Mouse (Mus musculus) lung, adult 2 months (tissue): ENCODE data around the gene Lypd8. TPM values are rescaled to one million over a fixed set of nuclear protein-coding genes. Genes with fewer than 3 reads are reported as not detected.

Experiments used
- DNase-seq: peaks from one replicate; pipeline ENCODE4 v3.0.0; 2022
- H3K4me1 ChIP-seq: fragments of 200-500 bp; 2 replicates; pipeline ENCODE4 v1.6.1; 2011; ENCODE audit warnings: low read length; ENCODE audit not compliant: control insufficient read depth, insufficient read depth
- H3K4me3 ChIP-seq: fragments of 200-500 bp; replicated peaks from 2 replicates; pipeline ENCODE3; 2011; ENCODE audit warnings: low read depth, mild to moderate bottlenecking, control low read depth, low read length; ENCODE audit errors: extremely low read depth
- CTCF ChIP-seq: fragments of 200-500 bp; IDR thresholded peaks from 2 replicates; pipeline ENCODE4 v1.5.1; 2011; ENCODE audit warnings: mild to moderate bottlenecking, low read length, control low read depth; ENCODE audit not compliant: insufficient read depth
- POLR2A ChIP-seq: fragments of 200-500 bp; IDR thresholded peaks from 2 replicates; pipeline ENCODE4 v1.6.1; 2011; ENCODE audit warnings: low read depth, mild to moderate bottlenecking, control low read depth, low read length, borderline replicate concordance; ENCODE audit errors: extremely low read depth
- WGBS: fragments of 180-500 bp; shearing (Covaris S2); methylation state at CpG from one replicate; pipeline ENCODE4 v1.1.7; 2018; 5-methylcytosine and 5-hydroxymethylcytosine counted together
- polyA plus RNA-seq: library from polyadenylated mRNA; depleted of rRNA; stranded (reverse); fragments of >200 nt; gene quantifications from 2 replicates; pipeline ENCODE4 v1.2.3, GENCODE M21; 2012; rRNA removed

Gene Lypd8
- polyA plus RNA-seq, 1 experiment: 0.71 TPM

DNA sequence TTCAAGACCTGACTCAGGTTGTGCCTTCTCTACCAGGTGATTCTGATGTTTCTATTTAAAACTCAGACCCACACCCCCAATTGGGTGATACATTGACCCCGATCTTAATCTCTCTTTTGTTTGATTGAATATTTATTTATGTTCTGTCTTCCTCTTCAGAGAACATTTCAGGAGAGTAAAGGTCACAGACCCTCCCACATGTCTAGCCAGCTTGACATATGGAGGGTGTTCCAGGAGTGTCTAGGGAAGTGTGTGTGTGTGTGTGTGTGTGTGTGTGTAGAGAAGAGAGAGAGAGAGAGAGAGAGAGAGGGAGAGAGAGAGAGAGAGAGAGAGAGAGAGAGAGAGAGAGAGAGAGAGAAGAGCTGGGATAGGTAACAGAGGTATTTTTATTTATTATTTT lies 1.2 kb upstream of the Lypd8 start:
- no peak overlapping the region for H3K4me3 ChIP-seq
- 18% methylated on average over 1 of the region's 1 CpGs for WGBS
- no peak for DNase-seq

DNA sequence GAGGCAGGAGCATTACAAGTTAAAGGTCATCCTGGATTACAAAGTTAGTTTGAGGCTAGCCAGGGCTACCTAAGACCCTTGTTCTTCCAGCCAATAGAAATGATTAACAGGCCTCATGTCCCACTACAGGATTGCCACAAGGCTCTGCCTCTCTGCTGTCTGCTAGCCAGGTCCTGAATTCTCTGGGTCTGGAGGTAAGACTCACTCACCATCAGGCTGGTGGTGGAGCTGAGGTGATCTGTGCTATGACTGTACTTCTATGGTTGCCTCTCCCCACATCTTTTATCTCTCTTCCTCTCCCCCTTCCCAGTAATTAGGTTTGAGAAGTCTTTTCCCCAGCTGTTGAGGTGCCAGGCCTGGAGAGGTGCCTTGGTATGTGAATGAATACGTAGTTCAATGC lies 673 bp downstream of the Lypd8 start:
- 68% methylated on average over 1 of the region's 1 CpGs for WGBS
- TF ChIP-seq POLR2A (no peak), CTCF (no peak)
- H3K4me3 ChIP-seq: no peak overlapping the region
- no peaks in the 10 kb centered on the region for H3K4me1 ChIP-seq
- DNase-seq: no peak

More for the DNA sequence above, 1.2 kb upstream of the Lypd8 start:
- TF ChIP-seq CTCF: no peak
- TF ChIP-seq POLR2A: no peak
- no peaks in the 10 kb centered on the region for H3K4me1 ChIP-seq

DNA sequence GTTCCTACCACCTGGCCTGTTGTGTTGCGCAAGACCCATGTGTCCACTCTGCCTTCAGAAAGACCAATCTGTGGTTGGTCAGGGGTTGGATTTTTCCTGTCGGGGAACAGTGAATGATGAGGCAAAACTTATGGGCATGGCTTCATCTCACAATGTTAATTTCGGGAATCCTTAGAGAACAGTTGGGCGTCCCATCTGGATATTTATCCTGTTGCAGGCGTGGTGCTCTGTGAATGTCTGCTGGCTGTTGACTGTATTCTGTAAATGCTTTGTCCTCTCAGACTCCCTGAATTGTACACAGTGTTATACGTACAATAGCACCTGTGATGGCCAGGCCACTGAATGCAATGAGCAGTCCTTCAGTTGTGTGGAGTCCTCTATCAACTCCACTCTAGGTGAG lies 3.6 kb downstream of the Lypd8 start:
- 88% methylated on average over 6 of the region's 6 CpGs for WGBS
- Histone ChIP-seq H3K4me1 (no peaks in the 10 kb centered on the region), H3K4me3 (no peak overlapping the region)
- no peak for DNase-seq
- no peak for TF ChIP-seq CTCF
- no peak for TF ChIP-seq POLR2A

- no peak for DNase-seq
- no peaks in the 10 kb centered on the region for H3K4me1 ChIP-seq
- no peak overlapping the region for H3K4me3 ChIP-seq
- TF ChIP-seq CTCF (no peak), POLR2A (no peak)
- 60% methylated on average over 6 of the region's 6 CpGs for WGBS
Observed at GRCm38 (mm10) chr11:58399985-58400645, 21.3 kb downstream of the Lypd8 start.

- no peak for TF ChIP-seq CTCF
- no peak for TF ChIP-seq POLR2A
- Histone ChIP-seq H3K4me3 (no peak overlapping the region), H3K4me1 (no peaks in the 10 kb centered on the region)
- no peak for DNase-seq
- 58% methylated on average over 5 of the region's 5 CpGs for WGBS
Observed at GRCm38 (mm10) chr11:58400655-58401054, 21.8 kb downstream of the Lypd8 start.

GRCm38 (mm10) chr11:58408066-58408465 lies 29.2 kb downstream of the Lypd8 start:
- no peak for TF ChIP-seq POLR2A
- no peak for DNase-seq
- 59% methylated on average over 3 of the region's 3 CpGs for WGBS
- Histone ChIP-seq H3K4me3 (no peak overlapping the region), H3K4me1 (no peaks in the 10 kb centered on the region)

DNA sequence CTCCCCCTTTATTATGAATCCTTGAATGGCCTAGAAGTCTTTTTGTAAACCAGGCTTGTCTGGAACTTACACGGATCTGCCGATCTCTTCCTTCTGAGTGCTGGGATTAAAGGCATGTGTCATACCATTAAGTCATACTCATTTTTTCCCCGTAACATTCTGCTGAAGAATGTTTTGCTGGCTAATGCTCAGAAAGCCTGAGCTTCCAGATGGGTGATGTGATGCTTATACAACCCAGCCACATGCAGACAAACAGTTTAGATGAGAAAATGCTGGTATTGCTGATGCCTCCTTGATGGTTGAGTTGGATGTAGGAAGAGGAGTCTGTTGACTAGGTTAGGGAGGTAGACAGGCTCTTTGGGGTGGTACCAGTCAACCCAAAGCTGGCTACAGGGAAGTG lies 39.5 kb downstream of the Lypd8 start:
- TF ChIP-seq POLR2A: no peak
- TF ChIP-seq CTCF: no peak
- H3K4me1 ChIP-seq: no peaks in the 10 kb centered on the region
- no peak overlapping the region for H3K4me3 ChIP-seq
- 65% methylated on average over 3 of the region's 3 CpGs for WGBS
- DNase-seq: no peak

- Histone ChIP-seq H3K4me1 (no peaks in the 10 kb centered on the region), H3K4me3 (no peak within 1 kb of the TSS)
- TF ChIP-seq CTCF (no peak), POLR2A (no peak)
- 27% methylated on average over 1 of the region's 1 CpGs for WGBS
- DNase-seq: no peak
Observed at GRCm38 (mm10) chr11:58420815-58421214, 42.0 kb downstream of the Lypd8 start, which contains the start of gene 1810065E05Rik. Gene 1810065E05Rik (plus strand): TSS chr11:58421111.

DNA sequence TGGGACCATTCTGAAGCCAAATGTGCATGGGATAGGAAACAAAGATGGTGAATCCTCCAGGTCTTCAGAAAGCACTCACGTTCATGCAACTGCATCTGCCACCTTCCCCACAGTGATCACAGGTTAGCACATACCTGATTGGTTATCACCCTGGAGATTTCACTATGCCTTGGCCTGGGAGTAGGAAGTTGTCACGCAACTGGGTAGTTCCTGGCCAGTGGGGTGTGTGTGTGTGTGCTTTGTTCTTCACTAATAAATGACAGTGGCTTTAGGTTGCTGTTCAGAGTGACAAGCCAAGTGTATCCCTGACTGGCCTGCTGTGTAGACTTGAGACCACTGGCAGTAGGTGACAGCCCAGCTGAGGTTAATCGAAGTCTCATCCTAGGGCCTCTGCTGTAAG lies 53.4 kb downstream of the Lypd8 start, which contains the start of gene Gm12253:
TSS of gene Gm12253 (plus strand) at position 301 of the 400 bp plus-strand sequence.
- H3K4me1 ChIP-seq: no peaks in the 10 kb centered on the region
- TF ChIP-seq CTCF (no peak), POLR2A (no peak)
- no peak within 1 kb of the TSS for H3K4me3 ChIP-seq
- 79% methylated on average over 3 of the region's 3 CpGs for WGBS
- no peak for DNase-seq

DNA sequence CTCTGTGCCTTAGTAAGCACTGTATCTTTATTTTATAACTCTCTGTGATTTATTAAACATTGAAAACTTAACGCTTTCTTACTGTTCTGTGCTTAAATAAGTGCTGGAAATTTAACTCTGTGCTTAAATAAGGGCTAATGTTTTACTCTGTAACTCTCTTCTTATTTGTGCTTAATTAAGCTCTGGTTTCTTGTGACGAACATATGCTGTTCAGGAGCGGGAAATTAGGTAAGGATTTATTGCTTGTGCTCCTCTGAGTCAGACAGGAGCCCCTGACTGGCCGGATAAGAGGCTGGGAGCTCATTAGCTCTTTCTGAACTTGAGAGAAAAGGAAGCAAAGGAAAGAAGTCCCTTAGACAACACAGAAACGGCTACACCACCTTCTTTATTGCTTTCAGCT lies 59.0 kb downstream of the Lypd8 start:
- 43% methylated on average over 5 of the region's 5 CpGs for WGBS
- no peak for TF ChIP-seq POLR2A
- Histone ChIP-seq H3K4me1 (no peaks in the 10 kb centered on the region), H3K4me3 (no peak overlapping the region)
- DNase-seq: no peak

Other genes with a start within 250 kb of the Lypd8 start
- gene Gemin5, start 210.5 kb upstream of the Lypd8 start, polyA plus RNA-seq: 5.5 and 5.7 TPM in 2 replicates
- gene Mrpl22, start 207.4 kb upstream of the Lypd8 start, polyA plus RNA-seq: 18.4 and 22.6 TPM in 2 replicates
- 11.6 and 14.7 TPM in 2 replicates for gene Igtp, start 179.5 kb upstream of the Lypd8 start, polyA plus RNA-seq
- 13.9 and 16.4 TPM in 2 replicates for gene Irgm2, start 179.4 kb upstream of the Lypd8 start, polyA plus RNA-seq
- 0.12 TPM in 1 of 2 replicates, not detected in the other for gene 4930438A08Rik, start 104.2 kb upstream of the Lypd8 start, polyA plus RNA-seq
- gene Zfp692, start 72.0 kb upstream of the Lypd8 start, polyA plus RNA-seq: 17.0 and 24.1 TPM in 2 replicates
- gene Zfp672, start 48.7 kb upstream of the Lypd8 start, polyA plus RNA-seq: 30.2 and 30.6 TPM in 2 replicates
- gene Sh3bp5l, start 48.3 kb upstream of the Lypd8 start, polyA plus RNA-seq: 29.4 and 36.5 TPM in 2 replicates
- gene 1810065E05Rik, start 42.1 kb downstream of the Lypd8 start, polyA plus RNA-seq: 1.7 TPM in 1 of 2 replicates, not detected in the other
- not detected in 2 replicates for gene Gm12253, start 53.5 kb downstream of the Lypd8 start, polyA plus RNA-seq
- not detected in 2 replicates for gene Lypd9, start 73.9 kb downstream of the Lypd8 start, polyA plus RNA-seq
- gene Olfr30, start 83.2 kb downstream of the Lypd8 start, polyA plus RNA-seq: not detected in 2 replicates
- not detected in 2 replicates for gene Olfr332, start 113.5 kb downstream of the Lypd8 start, polyA plus RNA-seq
- not detected in 2 replicates for gene Olfr331, start 123.5 kb downstream of the Lypd8 start, polyA plus RNA-seq
- gene Olfr330, start 155.8 kb downstream of the Lypd8 start, polyA plus RNA-seq: not detected in 2 replicates
- gene Olfr329-ps, start 167.4 kb downstream of the Lypd8 start, polyA plus RNA-seq: 0.08 TPM in 1 of 2 replicates, not detected in the other
- not detected in 2 replicates for gene Olfr328, start 176.6 kb downstream of the Lypd8 start, polyA plus RNA-seq
- gene Olfr224, start 191.5 kb downstream of the Lypd8 start, polyA plus RNA-seq: 0.07 TPM in 1 of 2 replicates, not detected in the other
- gene Olfr325, start 198.7 kb downstream of the Lypd8 start, polyA plus RNA-seq: not detected in 2 replicates
- gene Olfr324, start 216.1 kb downstream of the Lypd8 start, polyA plus RNA-seq: not detected in 2 replicates
- not detected in 2 replicates for gene 2210407C18Rik, start 237.0 kb downstream of the Lypd8 start, polyA plus RNA-seq